Mouse (Mus musculus): ENCODE data around the gene Acsm4. TPM values are rescaled to one million over a fixed set of nuclear protein-coding genes. Genes with fewer than 3 reads are reported as not detected.
"Not testable (repeated sequence)": the region's sequence is repeated elsewhere in the genome, so short reads cannot be mapped to it uniquely, and the experiment has no call there.

Acsm4 gene
- polyA plus RNA-seq, 1 experiment from 2014 or later = not detected

DNA sequence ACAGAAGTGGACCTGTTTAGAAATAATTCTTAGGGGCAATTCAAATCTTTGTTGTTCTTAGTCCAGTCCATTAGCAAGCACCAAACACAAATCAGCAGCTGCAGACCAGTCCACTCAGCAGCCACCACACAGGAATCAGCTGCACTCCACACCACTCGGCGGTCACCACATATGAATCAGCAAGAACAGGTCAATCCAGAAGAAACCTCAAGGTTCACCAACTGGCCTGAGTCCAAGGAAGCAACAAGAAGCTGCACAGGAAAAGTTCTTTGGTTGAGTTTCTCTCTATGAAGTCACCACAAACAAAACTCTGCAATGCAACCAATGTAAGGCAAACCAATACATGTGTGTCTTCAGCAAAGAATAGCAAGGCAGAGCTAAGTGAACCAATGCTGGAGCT is 37.8 kb downstream of the Acsm4 start:
- WGBS = 90% methylated on average over 2 of the region's 2 CpGs

DNA sequence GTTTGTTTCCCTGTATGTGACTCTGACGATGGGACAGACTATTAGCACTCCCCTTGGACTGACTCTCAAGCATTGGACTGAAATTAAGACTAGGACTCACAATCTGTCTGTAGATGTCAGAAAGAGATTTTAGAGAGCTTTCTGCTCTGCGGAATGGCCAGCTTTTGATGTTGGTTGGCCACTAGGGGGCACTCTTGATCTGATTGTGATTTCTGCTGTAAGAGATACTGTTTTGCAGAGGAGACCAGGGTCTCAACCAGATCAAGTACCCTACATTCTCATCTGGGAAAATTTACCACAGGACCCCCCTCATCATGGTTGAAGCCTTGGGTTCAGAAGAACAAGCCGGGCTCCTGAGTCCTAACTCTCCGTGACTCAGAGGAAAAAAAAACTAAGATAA is 41.4 kb downstream of the Acsm4 start:
- H3K27me3 ChIP-seq; H3K9me3 ChIP-seq; H3K9ac ChIP-seq; H3K4me3 ChIP-seq; H3K36me3 ChIP-seq; ATAC-seq (ENCODE audit: low FRiP score, low read depth); H3K4me2 ChIP-seq (replicated peaks); H3K4me1 ChIP-seq; H3K27ac ChIP-seq: not testable (repeated sequence)
- WGBS = 76% methylated on average over 4 of the region's 4 CpGs

More for the DNA sequence above, 37.8 kb downstream of the Acsm4 start:
- Histone ChIP-seq H3K27me3 (no peaks in the 10 kb centered on the region), H3K4me1 (no peaks in the 10 kb centered on the region), H3K9ac (no peak overlapping the region), H3K36me3 (no peaks in the 10 kb centered on the region), H3K9me3 (no peaks in the 10 kb centered on the region; the same call in 1 of the 2 replicates), H3K4me3 (no peak overlapping the region), H3K4me2 (replicated peaks) (no peak overlapping the region), H3K27ac (no peak overlapping the region)
- ATAC-seq (ENCODE audit: low FRiP score, low read depth) = no peak

DNA sequence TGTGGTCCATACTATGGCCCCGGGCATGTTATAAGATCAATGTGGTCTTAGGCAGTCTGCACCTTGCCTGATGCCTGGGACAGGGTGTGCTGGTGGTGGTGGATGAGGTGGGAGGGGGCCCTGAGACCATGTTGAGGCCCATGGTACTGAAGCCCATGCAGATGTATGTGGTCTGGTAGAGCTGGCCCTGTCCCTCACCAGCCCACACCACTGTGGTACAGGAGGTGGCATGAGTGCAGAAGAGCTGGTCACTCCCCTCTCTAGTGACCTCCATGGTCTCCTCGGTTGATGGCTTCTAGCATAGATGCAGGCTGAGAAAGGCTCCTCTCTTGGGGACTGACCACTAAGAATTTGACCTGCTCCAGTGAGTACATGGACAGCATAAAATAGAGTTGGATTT is 49.1 kb downstream of the Acsm4 start:
- H3K27ac ChIP-seq = no peak overlapping the region
- H3K4me2 ChIP-seq (replicated peaks) = no peak overlapping the region
- H3K36me3 ChIP-seq = no peaks in the 10 kb centered on the region
- H3K27me3 ChIP-seq = 0 out of 2 replicates have a peak, but pooled peaks cover 4% of the 10 kb centered on the region
- ATAC-seq (ENCODE audit: low FRiP score, low read depth) = no peak
- H3K9ac ChIP-seq = no peak overlapping the region
- H3K9me3 ChIP-seq = no peaks in the 10 kb centered on the region
- H3K4me1 ChIP-seq = no peaks in the 10 kb centered on the region
- H3K4me3 ChIP-seq = no peak overlapping the region
- WGBS = 91% methylated on average over 2 of the region's 2 CpGs

DNA sequence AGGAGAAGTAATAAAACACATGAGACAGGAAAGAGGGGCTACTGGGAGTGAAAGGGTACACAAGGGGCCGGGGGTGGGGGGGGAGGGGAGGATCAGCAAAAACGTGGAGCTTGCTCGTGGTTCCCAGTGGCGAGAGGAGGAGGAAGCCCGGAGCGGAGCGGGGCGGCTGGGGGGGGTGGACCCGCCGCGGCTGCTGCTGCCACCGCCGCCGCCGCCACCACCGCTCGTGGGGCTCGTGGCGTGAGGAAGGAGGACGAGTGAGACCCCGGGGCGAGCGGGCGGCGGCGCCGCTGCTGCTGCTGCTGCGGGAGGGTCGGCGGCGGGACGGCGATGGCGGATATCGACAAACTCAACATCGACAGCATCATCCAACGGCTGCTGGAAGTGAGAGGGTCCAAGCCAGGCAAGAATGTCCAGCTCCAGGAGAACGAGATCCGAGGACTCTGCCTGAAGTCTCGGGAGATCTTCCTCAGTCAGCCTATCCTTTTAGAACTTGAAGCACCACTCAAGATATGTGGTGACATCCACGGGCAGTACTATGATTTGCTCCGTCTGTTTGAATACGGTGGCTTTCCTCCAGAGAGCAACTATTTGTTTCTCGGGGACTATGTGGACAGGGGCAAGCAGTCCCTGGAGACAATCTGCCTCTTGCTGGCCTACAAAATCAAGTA is 50.1 kb downstream of the Acsm4 start:
- 9% methylated on average over 17 of the region's 44 CpGs for WGBS
- not testable (repeated sequence) for H3K9me3 ChIP-seq, H3K36me3 ChIP-seq, H3K27ac ChIP-seq, H3K4me1 ChIP-seq, H3K27me3 ChIP-seq
- peak; percentile 59; the same call in 1 of the 2 replicates for ATAC-seq (ENCODE audit: low FRiP score, low read depth)
- Histone ChIP-seq H3K9ac (peak overlapping the region; percentile 62), H3K4me3 (peak overlapping the region; percentile 39), H3K4me2 (replicated peaks) (peak overlapping the region; percentile 57)

DNA sequence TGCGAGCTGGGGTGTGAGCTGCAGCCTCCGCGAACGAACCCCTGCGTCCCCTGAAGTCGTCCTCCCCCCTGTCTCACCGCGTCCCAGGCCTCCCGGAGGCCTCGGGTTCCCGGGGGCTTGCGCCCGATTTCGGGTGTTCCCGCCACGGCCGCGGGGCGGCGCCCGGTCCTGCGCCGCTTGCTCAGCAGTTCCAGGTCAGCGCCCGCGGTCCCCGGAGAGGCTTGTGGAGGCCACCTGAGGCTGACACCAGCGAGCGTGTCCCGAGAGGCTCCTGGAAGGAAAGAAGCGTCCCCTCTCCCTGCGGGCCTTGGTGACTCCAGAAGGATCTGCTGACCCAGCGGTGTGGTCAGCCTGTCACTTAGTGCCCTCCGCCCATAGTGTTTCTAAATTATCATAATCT is 54.5 kb downstream of the Acsm4 start:
- Histone ChIP-seq H3K9me3 (no peaks in the 10 kb centered on the region), H3K4me2 (replicated peaks) (peak overlapping the region; percentile 53), H3K4me1 (no peaks in the 10 kb centered on the region), H3K27me3 (0 out of 2 replicates have a peak, but pooled peaks cover 4% of the 10 kb centered on the region), H3K9ac (peak overlapping the region; percentile 31; the same call in 1 of the 2 replicates), H3K36me3 (no peaks in the 10 kb centered on the region), H3K27ac (no peak overlapping the region), H3K4me3 (peak overlapping the region; percentile 11; the same call in 1 of the 2 replicates)
- ATAC-seq (ENCODE audit: low FRiP score, low read depth) = no peak
- 5% methylated on average over 33 of the region's 34 CpGs for WGBS

DNA sequence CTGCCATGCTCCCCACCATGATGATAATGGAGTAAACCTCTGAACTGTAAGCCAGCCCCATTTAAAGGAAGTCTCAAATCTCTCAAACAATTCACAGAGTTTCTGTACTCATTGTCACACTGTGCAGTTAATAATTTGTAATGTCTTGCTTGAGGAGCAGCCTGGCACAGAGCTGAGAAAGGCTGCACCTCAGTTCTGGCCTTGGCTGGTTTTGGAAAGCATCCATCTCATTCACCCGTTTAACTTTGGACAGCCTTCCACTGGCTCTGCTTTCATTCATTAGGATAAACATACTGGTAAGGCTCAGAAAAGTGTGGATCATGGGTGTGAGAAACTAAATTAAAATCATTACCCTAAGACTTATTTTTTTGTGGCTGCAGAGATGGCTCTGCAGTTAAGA is 56.0 kb downstream of the Acsm4 start:
- Histone ChIP-seq H3K9ac (no peak overlapping the region), H3K4me3 (no peak overlapping the region), H3K9me3 (no peaks in the 10 kb centered on the region), H3K4me1 (no peaks in the 10 kb centered on the region), H3K36me3 (no peaks in the 10 kb centered on the region), H3K4me2 (replicated peaks) (no peak overlapping the region), H3K27ac (no peak overlapping the region), H3K27me3 (0 out of 2 replicates have a peak, but pooled peaks cover 4% of the 10 kb centered on the region)
- no peak for ATAC-seq (ENCODE audit: low FRiP score, low read depth)
- WGBS = 77% methylated on average over 1 of the region's 1 CpGs

DNA sequence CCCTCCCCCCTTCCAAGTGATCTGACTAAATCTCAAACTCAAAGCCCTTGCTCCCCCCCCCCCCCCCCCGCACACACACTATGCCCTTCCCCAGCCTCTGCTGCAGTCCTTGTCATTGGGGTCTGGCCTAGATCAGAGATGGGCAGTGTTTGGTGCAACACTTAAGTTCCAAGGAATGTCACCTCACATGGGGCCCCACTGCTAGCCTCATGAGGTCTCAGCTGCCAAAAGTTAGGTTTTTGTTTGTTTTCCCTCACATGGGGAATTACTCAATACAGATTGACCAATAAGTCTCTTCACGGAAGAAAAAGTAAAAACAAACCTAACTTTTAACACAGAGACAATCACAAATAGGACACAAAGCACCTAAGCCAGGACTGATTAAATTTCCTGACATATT is 58.9 kb downstream of the Acsm4 start:
- no peak overlapping the region for H3K27ac ChIP-seq
- H3K4me1 ChIP-seq = no peaks in the 10 kb centered on the region
- WGBS = 75% methylated on average over 1 of the region's 2 CpGs
- H3K27me3 ChIP-seq = 0 out of 2 replicates have a peak, but pooled peaks cover 4% of the 10 kb centered on the region
- H3K9me3 ChIP-seq = no peaks in the 10 kb centered on the region
- H3K9ac ChIP-seq = no peak overlapping the region
- no peaks in the 10 kb centered on the region for H3K36me3 ChIP-seq
- H3K4me3 ChIP-seq = no peak overlapping the region
- ATAC-seq (ENCODE audit: low FRiP score, low read depth) = no peak
- H3K4me2 ChIP-seq (replicated peaks) = no peak overlapping the region

DNA sequence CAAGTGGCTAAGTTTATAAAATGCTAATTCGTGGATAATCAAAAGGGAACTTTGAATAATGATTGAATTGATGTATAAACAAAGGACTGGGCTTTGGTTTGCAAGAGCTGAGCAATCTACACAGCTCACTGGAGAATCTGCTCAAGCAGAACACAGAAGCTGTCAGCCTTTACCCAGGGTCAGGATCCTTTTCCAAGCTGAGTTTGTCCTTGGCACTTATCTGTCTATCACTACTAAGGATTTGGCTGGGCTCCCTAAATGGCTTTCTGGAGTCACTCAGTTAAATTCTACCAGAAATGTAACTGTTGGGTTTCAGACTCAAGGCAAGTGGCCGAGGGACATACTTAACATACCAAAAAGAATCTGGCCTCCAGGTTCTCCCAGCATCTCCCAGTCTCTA is 60.1 kb downstream of the Acsm4 start:
- no peaks in the 10 kb centered on the region for H3K27me3 ChIP-seq
- H3K4me3 ChIP-seq = no peak overlapping the region
- 61% methylated on average over 2 of the region's 2 CpGs for WGBS
- H3K36me3 ChIP-seq = no peaks in the 10 kb centered on the region
- H3K4me1 ChIP-seq = no peaks in the 10 kb centered on the region
- no peak overlapping the region for H3K4me2 ChIP-seq (replicated peaks)
- no peaks in the 10 kb centered on the region for H3K9me3 ChIP-seq
- no peak for ATAC-seq (ENCODE audit: low FRiP score, low read depth)
- no peak overlapping the region for H3K9ac ChIP-seq
- no peak overlapping the region for H3K27ac ChIP-seq

DNA sequence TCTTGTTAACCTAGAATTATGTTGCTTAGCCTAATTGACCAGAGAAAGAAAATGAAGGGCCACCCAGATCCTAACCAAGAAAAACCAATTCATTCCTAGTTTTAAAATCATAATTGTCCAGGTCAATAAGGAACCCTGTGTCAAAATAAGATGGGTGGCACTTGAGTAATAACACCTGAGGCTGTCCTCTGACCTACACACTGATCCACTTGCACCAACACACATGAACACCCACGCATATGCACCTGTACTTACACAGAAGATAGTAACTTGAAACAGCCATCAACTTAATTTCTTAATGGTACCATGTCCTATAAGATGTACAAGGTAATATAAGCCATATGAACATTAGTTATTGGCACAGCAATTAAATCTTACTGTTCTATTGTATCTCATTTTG is 63.9 kb downstream of the Acsm4 start:
- no peak for ATAC-seq (ENCODE audit: low FRiP score, low read depth)
- Histone ChIP-seq H3K4me3 (no peak overlapping the region), H3K27ac (no peak overlapping the region), H3K4me2 (replicated peaks) (no peak overlapping the region), H3K27me3 (no peaks in the 10 kb centered on the region), H3K9me3 (no peaks in the 10 kb centered on the region), H3K4me1 (no peaks in the 10 kb centered on the region), H3K36me3 (no peaks in the 10 kb centered on the region), H3K9ac (no peak overlapping the region)
- 91% methylated on average over 1 of the region's 1 CpGs for WGBS

DNA sequence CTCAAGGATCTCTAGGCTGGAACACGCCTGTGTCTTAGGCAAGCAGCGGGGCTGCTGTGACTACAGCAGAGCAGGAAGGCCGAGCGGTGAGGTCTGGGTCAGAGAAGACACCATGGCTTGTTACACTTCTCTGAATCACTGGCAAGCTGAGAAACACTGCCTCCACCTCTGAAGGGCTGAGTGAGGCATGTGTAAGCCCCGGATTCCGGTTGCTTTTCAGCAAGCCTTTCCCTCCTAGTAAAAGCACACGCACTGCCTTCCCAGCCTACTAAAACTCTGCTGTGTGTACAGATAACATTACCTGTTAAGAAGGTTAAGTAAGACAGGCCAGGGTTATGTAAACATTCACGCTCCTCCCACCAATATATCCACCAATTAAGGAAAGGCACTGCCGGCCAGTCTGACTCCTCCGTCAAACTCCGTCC is 70.7 kb downstream of the Acsm4 start, which contains the start of gene Acsm3:
Gene Acsm3 (plus strand): TSS at position 397 of the 425 bp plus-strand sequence.
- no peak within 1 kb of the TSS for H3K4me2 ChIP-seq (replicated peaks)
- 41% methylated on average over 11 of the region's 11 CpGs for WGBS
- no peak within 1 kb of the TSS for H3K9ac ChIP-seq
- no peaks in the 10 kb centered on the region for H3K9me3 ChIP-seq
- H3K36me3 ChIP-seq = no peaks in the 10 kb centered on the region
- H3K4me1 ChIP-seq = no peaks in the 10 kb centered on the region
- H3K27me3 ChIP-seq = no peaks in the 10 kb centered on the region
- no peak for ATAC-seq (ENCODE audit: low FRiP score, low read depth)
- no peak within 1 kb of the TSS for H3K4me3 ChIP-seq
- H3K27ac ChIP-seq = no peak within 1 kb of the TSS

DNA sequence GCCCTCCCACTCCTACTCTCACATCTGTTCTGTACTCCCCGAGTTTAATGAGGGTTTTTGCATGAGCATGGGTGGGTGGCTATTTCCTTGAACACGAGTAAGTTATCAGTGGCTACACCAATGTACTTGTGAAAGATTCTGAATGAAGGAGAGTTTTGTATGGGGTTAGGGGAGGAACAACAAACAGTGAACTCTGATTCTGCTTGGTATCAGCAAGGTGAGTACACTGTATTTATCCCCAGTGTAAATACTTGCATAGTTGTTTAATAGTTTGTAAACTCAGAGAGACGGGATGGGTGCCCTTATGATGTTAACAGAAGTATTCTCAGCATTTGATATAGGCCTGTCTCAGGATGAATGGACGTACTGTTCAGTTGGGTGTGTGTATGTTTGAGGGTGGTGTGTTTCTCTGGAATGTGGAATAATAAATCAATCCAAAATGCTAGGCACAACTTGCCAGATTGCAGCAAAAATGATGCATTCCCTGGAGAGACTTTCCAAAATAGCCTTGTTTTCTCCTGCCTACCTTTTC is 72.4 kb downstream of the Acsm4 start:
- Histone ChIP-seq H3K27ac (no peak overlapping the region), H3K4me2 (replicated peaks) (no peak overlapping the region), H3K36me3 (no peaks in the 10 kb centered on the region), H3K4me1 (no peaks in the 10 kb centered on the region), H3K27me3 (no peaks in the 10 kb centered on the region), H3K9me3 (no peaks in the 10 kb centered on the region), H3K4me3 (no peak overlapping the region), H3K9ac (no peak overlapping the region)
- WGBS = 48% methylated on average over 4 of the region's 4 CpGs
- ATAC-seq (ENCODE audit: low FRiP score, low read depth) = no peak
